Mouse (Mus musculus): Measurements from ENCODE around the gene Ccdc17.

- TF ChIP-seq CTCF (IDR thresholded peaks at IDR 0.05; ENCODE audit: low read depth, low read length) (no peak), POLR2A (IDR thresholded peaks at IDR 0.05; ENCODE audit: borderline replicate concordance, low read depth, low read length) (peak; percentile 75; the same call in 1 of the 2 replicates)
These were observed 30.9 kb downstream of the Ccdc17 start for GRCm38 (mm10) chr4:116627359-116627716.
